Mouse (Mus musculus): ENCODE measurements around the gene A930033H14Rik. TPM values are rescaled to one million over a fixed set of nuclear protein-coding genes. Genes with fewer than 3 reads are reported as not detected.

The A930033H14Rik gene
- polyA plus RNA-seq, 1 experiment from 2014 or later = 1.9 TPM

DNA sequence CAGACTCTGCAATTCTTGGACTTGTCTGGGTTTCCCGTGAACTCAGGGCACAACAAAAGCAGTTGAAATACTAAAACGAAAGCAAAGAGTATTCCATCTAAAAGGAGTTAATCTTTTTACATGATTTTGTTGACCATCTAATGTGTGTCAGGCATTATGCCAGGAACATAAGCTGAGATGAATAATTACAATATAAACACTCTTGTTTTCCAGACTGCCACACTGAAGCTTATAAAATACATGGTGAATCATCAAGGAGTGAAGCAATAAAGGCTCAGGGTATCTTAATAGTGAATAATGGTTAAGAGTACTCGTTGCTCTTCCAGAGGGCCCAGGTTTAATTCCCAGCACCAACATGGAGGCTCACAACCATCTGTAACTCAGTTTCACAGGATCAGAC is 31.9 kb downstream of the A930033H14Rik start:
- TF ChIP-seq CTCF (IDR thresholded peaks at IDR 0.05; ENCODE audit: low read depth) = no peak
- no peak overlapping the region for H3K27ac ChIP-seq (ENCODE audit: low read depth)

DNA sequence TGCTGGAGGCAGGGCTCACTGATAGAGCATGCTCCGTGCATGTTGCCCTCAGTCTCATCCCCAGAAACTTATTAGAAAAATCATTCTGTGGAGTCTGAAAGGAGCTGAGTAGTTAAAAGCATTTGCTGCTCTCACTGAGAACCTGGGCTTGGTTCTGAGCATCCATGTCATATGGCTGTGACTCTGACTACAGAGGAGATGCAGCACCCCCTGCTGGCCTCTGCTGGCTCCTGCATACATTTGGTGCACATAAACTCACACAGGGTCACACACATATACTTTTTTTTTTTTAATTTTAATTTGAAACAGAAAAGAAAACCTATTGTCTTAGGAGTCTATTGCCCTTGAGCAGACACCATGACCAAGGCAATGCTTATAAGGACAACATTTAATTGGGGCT is 33.6 kb downstream of the A930033H14Rik start:
- Histone ChIP-seq H3K27ac (ENCODE audit: low read depth) (no peak overlapping the region), H3K36me3 (ENCODE audit: insufficient read depth) (no peaks in the 10 kb centered on the region), H3K9me3 (ENCODE audit: low read depth, low read length) (no peaks in the 10 kb centered on the region), H3K27me3 (ENCODE audit: insufficient read depth, low read length) (no peaks in the 10 kb centered on the region), H3K4me3 (ENCODE audit: low read depth, low read length) (no peak overlapping the region), H3K4me2 (no peak overlapping the region), H3K9ac (no peak overlapping the region), H3K4me1 (ENCODE audit: insufficient read depth) (no peaks in the 10 kb centered on the region)
- DNase-seq (no peak), ATAC-seq (ENCODE audit: insufficient read depth) (no peak)
- no peak for TF ChIP-seq CTCF (IDR thresholded peaks at IDR 0.05; ENCODE audit: low read depth)
- WGBS = 97% methylated on average over 1 of the region's 1 CpGs

More for the DNA sequence above, 31.9 kb downstream of the A930033H14Rik start:
- Histone ChIP-seq H3K4me1 (ENCODE audit: insufficient read depth) (0 out of 2 replicates have a peak, but pooled peaks cover 5% of the 10 kb centered on the region), H3K4me3 (ENCODE audit: low read depth, low read length) (no peak overlapping the region), H3K27me3 (ENCODE audit: insufficient read depth, low read length) (no peaks in the 10 kb centered on the region), H3K4me2 (no peak overlapping the region), H3K9me3 (ENCODE audit: low read depth, low read length) (no peaks in the 10 kb centered on the region), H3K36me3 (ENCODE audit: insufficient read depth) (no peaks in the 10 kb centered on the region), H3K9ac (no peak overlapping the region)
- DNase-seq (peak; percentile 21), ATAC-seq (ENCODE audit: insufficient read depth) (no peak)
- WGBS = 45% methylated on average over 3 of the region's 3 CpGs

DNA sequence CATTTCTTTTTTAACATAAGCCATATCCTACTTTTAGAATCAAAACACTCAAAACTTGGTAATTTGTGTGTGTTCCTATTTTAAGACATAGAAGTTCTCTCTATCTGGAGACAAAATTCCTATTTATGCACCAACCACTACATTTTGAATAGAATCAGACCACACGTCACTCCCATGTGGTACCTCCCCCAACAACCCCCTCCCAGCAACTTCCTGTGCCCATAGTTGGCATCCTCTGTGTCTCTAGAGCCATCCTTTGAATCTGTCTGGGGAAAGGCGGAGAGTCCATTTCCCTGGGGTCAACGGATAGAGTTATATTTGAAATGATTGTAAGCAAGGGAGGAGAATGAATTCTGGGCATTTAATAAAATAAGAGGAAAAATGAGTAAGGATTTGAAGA is 36.8 kb downstream of the A930033H14Rik start:
- Histone ChIP-seq H3K27ac (ENCODE audit: low read depth) (no peak overlapping the region), H3K9ac (no peak overlapping the region), H3K9me3 (ENCODE audit: low read depth, low read length) (no peaks in the 10 kb centered on the region), H3K4me1 (ENCODE audit: insufficient read depth) (no peaks in the 10 kb centered on the region), H3K27me3 (ENCODE audit: insufficient read depth, low read length) (no peaks in the 10 kb centered on the region), H3K36me3 (ENCODE audit: insufficient read depth) (no peaks in the 10 kb centered on the region), H3K4me2 (no peak overlapping the region), H3K4me3 (ENCODE audit: low read depth, low read length) (no peak overlapping the region)
- 73% methylated on average over 3 of the region's 3 CpGs for WGBS
- no peak for ATAC-seq (ENCODE audit: insufficient read depth)
- DNase-seq = no peak
- no peak for TF ChIP-seq CTCF (IDR thresholded peaks at IDR 0.05; ENCODE audit: low read depth)

- DNase-seq = no peak
- no peak overlapping the region for H3K27ac ChIP-seq (ENCODE audit: low read depth)
- no peaks in the 10 kb centered on the region for H3K4me1 ChIP-seq (ENCODE audit: insufficient read depth)
- no peaks in the 10 kb centered on the region for H3K27me3 ChIP-seq (ENCODE audit: insufficient read depth, low read length)
- WGBS = 55% methylated on average over 3 of the region's 3 CpGs
- H3K4me3 ChIP-seq (ENCODE audit: low read depth, low read length) = no peak overlapping the region
- ATAC-seq (ENCODE audit: insufficient read depth) = no peak
- no peaks in the 10 kb centered on the region for H3K36me3 ChIP-seq (ENCODE audit: insufficient read depth)
- no peaks in the 10 kb centered on the region for H3K9me3 ChIP-seq (ENCODE audit: low read depth, low read length)
- no peak for TF ChIP-seq CTCF (IDR thresholded peaks at IDR 0.05; ENCODE audit: low read depth)
- no peak overlapping the region for H3K9ac ChIP-seq
- no peak overlapping the region for H3K4me2 ChIP-seq
Observed at GRCm38 (mm10) chr10:69172412-69172811, 40.5 kb downstream of the A930033H14Rik start.

GRCm38 (mm10) chr10:69166514-69166913 is 46.4 kb downstream of the A930033H14Rik start:
- TF ChIP-seq CTCF (IDR thresholded peaks at IDR 0.05; ENCODE audit: low read depth) = no peak
- Histone ChIP-seq H3K27ac (ENCODE audit: low read depth) (no peak overlapping the region), H3K9me3 (ENCODE audit: low read depth, low read length) (no peaks in the 10 kb centered on the region), H3K27me3 (ENCODE audit: insufficient read depth, low read length) (no peaks in the 10 kb centered on the region), H3K9ac (no peak overlapping the region), H3K4me1 (ENCODE audit: insufficient read depth) (no peaks in the 10 kb centered on the region), H3K4me2 (no peak overlapping the region), H3K4me3 (ENCODE audit: low read depth, low read length) (no peak overlapping the region), H3K36me3 (ENCODE audit: insufficient read depth) (no peaks in the 10 kb centered on the region)
- no peak for ATAC-seq (ENCODE audit: insufficient read depth)
- WGBS = 69% methylated on average over 12 of the region's 12 CpGs
- no peak for DNase-seq

- no peak overlapping the region for H3K4me2 ChIP-seq
- ATAC-seq (ENCODE audit: insufficient read depth) = no peak
Observed at GRCm38 (mm10) chr10:69165847-69166246, 47.1 kb downstream of the A930033H14Rik start.

DNA sequence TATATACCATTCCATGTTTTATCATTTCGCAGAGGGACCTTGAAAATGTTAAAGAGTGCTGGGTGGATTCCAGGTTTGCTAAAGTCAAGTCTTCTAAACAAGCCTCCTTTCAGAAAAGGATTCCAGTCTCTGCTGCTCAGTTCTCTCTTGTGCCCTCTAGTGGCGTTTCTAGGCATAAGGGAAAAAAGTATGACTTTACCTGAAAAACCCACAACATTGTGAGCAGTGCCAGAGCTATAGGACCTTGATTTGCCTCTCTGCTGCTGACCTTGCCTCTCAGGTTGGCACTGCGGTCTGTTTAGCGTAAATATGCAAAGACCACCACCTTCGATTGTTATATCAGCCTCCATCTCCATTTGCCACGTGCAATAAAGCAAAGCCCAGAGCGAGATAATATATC is 47.8 kb downstream of the A930033H14Rik start:
- Histone ChIP-seq H3K27me3 (ENCODE audit: insufficient read depth, low read length) (no peaks in the 10 kb centered on the region), H3K4me2 (no peak overlapping the region), H3K36me3 (ENCODE audit: insufficient read depth) (no peaks in the 10 kb centered on the region), H3K9me3 (ENCODE audit: low read depth, low read length) (no peaks in the 10 kb centered on the region), H3K9ac (no peak overlapping the region), H3K4me3 (ENCODE audit: low read depth, low read length) (no peak overlapping the region), H3K27ac (ENCODE audit: low read depth) (no peak overlapping the region), H3K4me1 (ENCODE audit: insufficient read depth) (no peaks in the 10 kb centered on the region)
- 61% methylated on average over 7 of the region's 7 CpGs for WGBS
- ATAC-seq (ENCODE audit: insufficient read depth) (no peak), DNase-seq (peak; percentile 76)
- TF ChIP-seq CTCF (IDR thresholded peaks at IDR 0.05; ENCODE audit: low read depth) = peak; percentile 69

More at GRCm38 (mm10) chr10:69165847-69166246, 47.1 kb downstream of the A930033H14Rik start:
- Histone ChIP-seq H3K9me3 (ENCODE audit: low read depth, low read length) (no peaks in the 10 kb centered on the region), H3K27ac (ENCODE audit: low read depth) (no peak overlapping the region), H3K4me3 (ENCODE audit: low read depth, low read length) (no peak overlapping the region), H3K36me3 (ENCODE audit: insufficient read depth) (no peaks in the 10 kb centered on the region), H3K27me3 (ENCODE audit: insufficient read depth, low read length) (no peaks in the 10 kb centered on the region), H3K9ac (no peak overlapping the region), H3K4me1 (ENCODE audit: insufficient read depth) (no peaks in the 10 kb centered on the region)
- DNase-seq = no peak
- no peak for TF ChIP-seq CTCF (IDR thresholded peaks at IDR 0.05; ENCODE audit: low read depth)
- WGBS = 51% methylated on average over 3 of the region's 3 CpGs

DNA sequence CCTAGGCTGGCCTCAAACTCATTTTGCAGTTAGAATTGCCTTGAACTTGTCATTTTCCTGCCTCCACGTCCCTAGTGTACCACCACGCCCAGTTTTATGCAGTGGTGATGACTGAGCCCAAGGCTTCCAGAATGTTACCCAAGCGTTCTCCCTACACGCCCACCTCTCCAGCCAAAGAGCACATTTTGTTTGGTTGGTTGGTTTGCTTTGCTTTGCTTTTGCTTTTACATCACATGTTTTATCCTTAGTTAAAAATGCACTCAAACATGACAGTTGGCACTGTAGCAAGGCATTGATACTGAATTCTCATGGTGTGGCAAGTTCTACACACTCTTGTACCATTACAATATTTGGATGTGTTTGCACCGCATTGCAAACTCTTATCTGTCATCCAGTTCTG is 49.7 kb downstream of the A930033H14Rik start:
- ATAC-seq (ENCODE audit: insufficient read depth) = no peak
- H3K9ac ChIP-seq = no peak overlapping the region

More for the DNA sequence above, 49.7 kb downstream of the A930033H14Rik start:
- Histone ChIP-seq H3K27me3 (ENCODE audit: insufficient read depth, low read length) (no peaks in the 10 kb centered on the region), H3K4me3 (ENCODE audit: low read depth, low read length) (no peak overlapping the region), H3K9me3 (ENCODE audit: low read depth, low read length) (no peaks in the 10 kb centered on the region), H3K27ac (ENCODE audit: low read depth) (no peak overlapping the region), H3K36me3 (ENCODE audit: insufficient read depth) (no peaks in the 10 kb centered on the region), H3K4me1 (ENCODE audit: insufficient read depth) (no peaks in the 10 kb centered on the region), H3K4me2 (no peak overlapping the region)
- TF ChIP-seq CTCF (IDR thresholded peaks at IDR 0.05; ENCODE audit: low read depth) = no peak
- DNase-seq = no peak
- WGBS = 82% methylated on average over 5 of the region's 5 CpGs

Data from lung, embryonic 14.5 days (tissue).